Mouse (Mus musculus): Measurements from ENCODE around the gene Ddx39. TPM values are rescaled to one million over a fixed set of nuclear protein-coding genes. Genes with fewer than 3 reads are reported as not detected.
A peak's percentile ranks its signal among the peaks of the same experiment; 100 is the strongest.

Gene Ddx39
- polyA plus RNA-seq, 1 experiment from 2014 or later, result 92.4 TPM

- H3K36me3 ChIP-seq (ENCODE audit: control insufficient read depth, insufficient read depth, low read length), result no peaks in the 10 kb centered on the region
- peaks cover 21% of the 10 kb centered on the region for H3K27me3 ChIP-seq (ENCODE audit: control insufficient read depth, insufficient read depth, low read depth, low read length)
- no peaks in the 10 kb centered on the region for H3K9me3 ChIP-seq (replicated peaks; ENCODE audit: control insufficient read depth, low read length, poor library complexity, severe bottlenecking)
- no peak overlapping the region for H3K9ac ChIP-seq (ENCODE audit: low read depth, low read length)
- no peak overlapping the region for H3K4me3 ChIP-seq (ENCODE audit: low read depth, low read length)
- H3K4me1 ChIP-seq (ENCODE audit: control insufficient read depth, insufficient read depth, low read length), result peaks cover 4% of the 10 kb centered on the region; the same call in 1 of the 2 replicates
- no peak for ATAC-seq
- H3K4me2 ChIP-seq (ENCODE audit: low read length), result peak overlapping the region; percentile 90; the same call in 1 of the 2 replicates
- WGBS, result 48% methylated on average over 8 of the region's 8 CpGs
- H3K27ac ChIP-seq (ENCODE audit: low read length), result no peak overlapping the region
Measured at GRCm38 (mm10) chr8:83739711-83740468, 24.9 kb downstream of the Ddx39 start.

GRCm38 (mm10) chr8:83740586-83740975, 25.6 kb downstream of the Ddx39 start:
- peak overlapping the region; percentile 47 for H3K4me3 ChIP-seq (ENCODE audit: low read depth, low read length)
- 15% methylated on average over 3 of the region's 3 CpGs for WGBS
- H3K4me1 ChIP-seq (ENCODE audit: control insufficient read depth, insufficient read depth, low read length), result peaks cover 4% of the 10 kb centered on the region; the same call in 1 of the 2 replicates
- H3K9ac ChIP-seq (ENCODE audit: low read depth, low read length), result peak overlapping the region; percentile 68
- peak overlapping the region; percentile 90 for H3K4me2 ChIP-seq (ENCODE audit: low read length)
- no peaks in the 10 kb centered on the region for H3K36me3 ChIP-seq (ENCODE audit: control insufficient read depth, insufficient read depth, low read length)
- no peaks in the 10 kb centered on the region for H3K9me3 ChIP-seq (replicated peaks; ENCODE audit: control insufficient read depth, low read length, poor library complexity, severe bottlenecking)
- H3K27ac ChIP-seq (ENCODE audit: low read length), result no peak overlapping the region; the same call in 1 of the 2 replicates
- peaks cover 21% of the 10 kb centered on the region for H3K27me3 ChIP-seq (ENCODE audit: control insufficient read depth, insufficient read depth, low read depth, low read length)
- no peak for ATAC-seq

- H3K36me3 ChIP-seq (ENCODE audit: control insufficient read depth, insufficient read depth, low read length), result no peaks in the 10 kb centered on the region
- peak within 1 kb of the TSS; percentile 90 for H3K4me2 ChIP-seq (ENCODE audit: low read length)
- no peaks in the 10 kb centered on the region for H3K9me3 ChIP-seq (replicated peaks; ENCODE audit: control insufficient read depth, low read length, poor library complexity, severe bottlenecking)
- WGBS, result under 1% methylated on average over 47 of the region's 56 CpGs
- peak within 1 kb of the TSS; percentile 47 for H3K4me3 ChIP-seq (ENCODE audit: low read depth, low read length)
- no peak for ATAC-seq
- peak within 1 kb of the TSS; percentile 68 for H3K9ac ChIP-seq (ENCODE audit: low read depth, low read length)
- peak within 1 kb of the TSS; percentile 18; the same call in 1 of the 2 replicates for H3K27ac ChIP-seq (ENCODE audit: low read length)
- peaks cover 4% of the 10 kb centered on the region; the same call in 1 of the 2 replicates for H3K4me1 ChIP-seq (ENCODE audit: control insufficient read depth, insufficient read depth, low read length)
- H3K27me3 ChIP-seq (ENCODE audit: control insufficient read depth, insufficient read depth, low read depth, low read length), result peaks cover 21% of the 10 kb centered on the region
Measured at GRCm38 (mm10) chr8:83740976-83741741, 26.2 kb downstream of the Ddx39 start, which contains the start of gene Adgre5. Gene Adgre5 (minus strand): TSS chr8:83741326.

GRCm38 (mm10) chr8:83741849-83742655, 27.1 kb downstream of the Ddx39 start:
- Histone ChIP-seq H3K9me3 (replicated peaks; ENCODE audit: control insufficient read depth, low read length, poor library complexity, severe bottlenecking) (no peaks in the 10 kb centered on the region), H3K4me2 (ENCODE audit: low read length) (no peak overlapping the region; the same call in 1 of the 2 replicates), H3K27me3 (ENCODE audit: control insufficient read depth, insufficient read depth, low read depth, low read length) (peaks cover 21% of the 10 kb centered on the region), H3K36me3 (ENCODE audit: control insufficient read depth, insufficient read depth, low read length) (no peaks in the 10 kb centered on the region), H3K27ac (ENCODE audit: low read length) (no peak overlapping the region), H3K9ac (ENCODE audit: low read depth, low read length) (no peak overlapping the region), H3K4me1 (ENCODE audit: control insufficient read depth, insufficient read depth, low read length) (peaks cover 4% of the 10 kb centered on the region; the same call in 1 of the 2 replicates), H3K4me3 (ENCODE audit: low read depth, low read length) (no peak overlapping the region)
- ATAC-seq, result no peak
- 76% methylated on average over 19 of the region's 19 CpGs for WGBS

GRCm38 (mm10) chr8:83742968-83743367, 28.0 kb downstream of the Ddx39 start:
- H3K4me1 ChIP-seq (ENCODE audit: control insufficient read depth, insufficient read depth, low read length), result peaks cover 9% of the 10 kb centered on the region
- H3K4me2 ChIP-seq (ENCODE audit: low read length), result no peak overlapping the region
- peaks cover 21% of the 10 kb centered on the region for H3K27me3 ChIP-seq (ENCODE audit: control insufficient read depth, insufficient read depth, low read depth, low read length)
- H3K9me3 ChIP-seq (replicated peaks; ENCODE audit: control insufficient read depth, low read length, poor library complexity, severe bottlenecking), result no peaks in the 10 kb centered on the region
- no peak overlapping the region for H3K27ac ChIP-seq (ENCODE audit: low read length)
- H3K4me3 ChIP-seq (ENCODE audit: low read depth, low read length), result no peak overlapping the region
- no peak for ATAC-seq
- 93% methylated on average over 6 of the region's 6 CpGs for WGBS
- H3K9ac ChIP-seq (ENCODE audit: low read depth, low read length), result no peak overlapping the region
- no peaks in the 10 kb centered on the region for H3K36me3 ChIP-seq (ENCODE audit: control insufficient read depth, insufficient read depth, low read length)

- no peak for ATAC-seq
- Histone ChIP-seq H3K27me3 (ENCODE audit: control insufficient read depth, insufficient read depth, low read depth, low read length) (peaks cover 21% of the 10 kb centered on the region), H3K4me3 (ENCODE audit: low read depth, low read length) (no peak overlapping the region), H3K27ac (ENCODE audit: low read length) (no peak overlapping the region), H3K9me3 (replicated peaks; ENCODE audit: control insufficient read depth, low read length, poor library complexity, severe bottlenecking) (no peaks in the 10 kb centered on the region), H3K4me2 (ENCODE audit: low read length) (no peak overlapping the region), H3K4me1 (ENCODE audit: control insufficient read depth, insufficient read depth, low read length) (peaks cover 12% of the 10 kb centered on the region), H3K36me3 (ENCODE audit: control insufficient read depth, insufficient read depth, low read length) (no peaks in the 10 kb centered on the region), H3K9ac (ENCODE audit: low read depth, low read length) (no peak overlapping the region)
- WGBS, result 79% methylated on average over 4 of the region's 4 CpGs
Measured at GRCm38 (mm10) chr8:83744070-83744469, 29.1 kb downstream of the Ddx39 start.

GRCm38 (mm10) chr8:83747661-83748346, 32.8 kb downstream of the Ddx39 start:
- peak overlapping the region; percentile 44; the same call in 1 of the 2 replicates for H3K27ac ChIP-seq (ENCODE audit: low read length)
- peak; percentile 88 for ATAC-seq
- peak overlapping the region; percentile 40 for H3K4me3 ChIP-seq (ENCODE audit: low read depth, low read length)
- peak overlapping the region; percentile 79 for H3K4me2 ChIP-seq (ENCODE audit: low read length)
- H3K9ac ChIP-seq (ENCODE audit: low read depth, low read length), result peak overlapping the region; percentile 75
- H3K9me3 ChIP-seq (replicated peaks; ENCODE audit: control insufficient read depth, low read length, poor library complexity, severe bottlenecking), result no peaks in the 10 kb centered on the region
- WGBS, result 2% methylated on average over 28 of the region's 28 CpGs
- no peaks in the 10 kb centered on the region for H3K36me3 ChIP-seq (ENCODE audit: control insufficient read depth, insufficient read depth, low read length)
- H3K4me1 ChIP-seq (ENCODE audit: control insufficient read depth, insufficient read depth, low read length), result peaks cover 7% of the 10 kb centered on the region
- no peaks in the 10 kb centered on the region for H3K27me3 ChIP-seq (ENCODE audit: control insufficient read depth, insufficient read depth, low read depth, low read length)

- Histone ChIP-seq H3K27me3 (ENCODE audit: control insufficient read depth, insufficient read depth, low read depth, low read length) (no peaks in the 10 kb centered on the region), H3K9me3 (replicated peaks; ENCODE audit: control insufficient read depth, low read length, poor library complexity, severe bottlenecking) (no peaks in the 10 kb centered on the region), H3K36me3 (ENCODE audit: control insufficient read depth, insufficient read depth, low read length) (no peaks in the 10 kb centered on the region), H3K4me2 (ENCODE audit: low read length) (no peak overlapping the region), H3K4me1 (ENCODE audit: control insufficient read depth, insufficient read depth, low read length) (peaks cover 7% of the 10 kb centered on the region), H3K4me3 (ENCODE audit: low read depth, low read length) (no peak overlapping the region), H3K27ac (ENCODE audit: low read length) (no peak overlapping the region), H3K9ac (ENCODE audit: low read depth, low read length) (no peak overlapping the region)
- 48% methylated on average over 3 of the region's 3 CpGs for WGBS
- ATAC-seq, result no peak
Measured at GRCm38 (mm10) chr8:83748708-83749107, 33.7 kb downstream of the Ddx39 start.

Data from midbrain, embryonic 16.5 days (tissue).